Mouse (Mus musculus) spleen, embryonic (tissue): ENCODE measurements around the gene Foxn3.

ENCODE experiments used
- CTCF ChIA-PET: fragments of 350-600 bp; sonication (Branson Sonifier 250); formaldehyde crosslinking; loops from one replicate; lab custom pipeline; 2022; lab: Charles Lee

Gene Foxn3

GRCm38 (mm10) chr12:99529687-99530411 lies 33.5 kb downstream of the Foxn3 start:
- CTCF ChIA-PET, result no interaction called here

GRCm38 (mm10) chr12:99528958-99529357 lies 34.4 kb downstream of the Foxn3 start:
- CTCF ChIA-PET, result no interaction called here

- CTCF ChIA-PET, result interaction anchor here (0.6 kb wide), 1 partner anchor 39 kb away, joined by 3 read pairs; no protein-coding TSS in a partner anchor
Measured at GRCm38 (mm10) chr12:99527452-99527851, 35.9 kb downstream of the Foxn3 start.

GRCm38 (mm10) chr12:99526571-99527140 lies 36.7 kb downstream of the Foxn3 start:
- CTCF ChIA-PET, result no interaction called here

GRCm38 (mm10) chr12:99522882-99523281 lies 40.5 kb downstream of the Foxn3 start:
- CTCF ChIA-PET, result no interaction called here

GRCm38 (mm10) chr12:99519862-99520261 lies 43.5 kb downstream of the Foxn3 start:
- CTCF ChIA-PET, result no interaction called here

GRCm38 (mm10) chr12:99519191-99519614 lies 44.2 kb downstream of the Foxn3 start:
- CTCF ChIA-PET, result no interaction called here

- CTCF ChIA-PET, result no interaction called here
Measured at GRCm38 (mm10) chr12:99518640-99519039, 44.7 kb downstream of the Foxn3 start.

- CTCF ChIA-PET, result interaction anchor here (0.5 kb wide), 1 partner anchor 360 kb away, joined by 3 read pairs; no protein-coding TSS in a partner anchor
Measured at GRCm38 (mm10) chr12:99518126-99518525, 45.3 kb downstream of the Foxn3 start.

GRCm38 (mm10) chr12:99517296-99517695 lies 46.1 kb downstream of the Foxn3 start:
- CTCF ChIA-PET, result interaction anchor here (0.5 kb wide), 1 partner anchor 359 kb away, joined by 3 read pairs; no protein-coding TSS in a partner anchor

GRCm38 (mm10) chr12:99515481-99515880 lies 47.9 kb downstream of the Foxn3 start:
- CTCF ChIA-PET, result interaction anchor here (0.6 to 0.7 kb wide), 2 partner anchors 59 to 94 kb away, joined by 3 to 4 read pairs; no protein-coding TSS in a partner anchor

GRCm38 (mm10) chr12:99511644-99512043 lies 51.7 kb downstream of the Foxn3 start:
- CTCF ChIA-PET, result no interaction called here

- CTCF ChIA-PET, result no interaction called here
Measured at GRCm38 (mm10) chr12:99510759-99511158, 52.6 kb downstream of the Foxn3 start.

- CTCF ChIA-PET, result interaction anchor here (0.6 kb wide), 2 partner anchors 11 to 55 kb away, joined by 3 read pairs; no protein-coding TSS in a partner anchor
Measured at GRCm38 (mm10) chr12:99502225-99502624, 61.2 kb downstream of the Foxn3 start.

GRCm38 (mm10) chr12:99498978-99499694 lies 64.2 kb downstream of the Foxn3 start:
- CTCF ChIA-PET, result no interaction called here

GRCm38 (mm10) chr12:99498189-99498977 lies 65.0 kb downstream of the Foxn3 start:
- CTCF ChIA-PET, result no interaction called here

GRCm38 (mm10) chr12:99496945-99497344 lies 66.4 kb downstream of the Foxn3 start:
- CTCF ChIA-PET, result no interaction called here

- CTCF ChIA-PET, result no interaction called here
Measured at GRCm38 (mm10) chr12:99490216-99490615, 73.2 kb downstream of the Foxn3 start.

GRCm38 (mm10) chr12:99489001-99489592 lies 74.3 kb downstream of the Foxn3 start:
- CTCF ChIA-PET, result interaction anchor here (0.6 to 0.7 kb wide), 2 partner anchors 39 to 95 kb away, joined by 3 to 4 read pairs; no protein-coding TSS in a partner anchor

GRCm38 (mm10) chr12:99480372-99480771 lies 83.0 kb downstream of the Foxn3 start:
- CTCF ChIA-PET, result interaction anchor here (0.7 kb wide), 1 partner anchor 56 kb away, joined by 3 read pairs; no protein-coding TSS in a partner anchor

GRCm38 (mm10) chr12:99474176-99474575 lies 89.2 kb downstream of the Foxn3 start:
- CTCF ChIA-PET, result no interaction called here
